Mouse (Mus musculus) gastrocnemius, postnatal 25 days (tissue): Measurements from ENCODE around the gene Ppp5c. TPM values are rescaled to one million over a fixed set of nuclear protein-coding genes. Genes with fewer than 3 reads are reported as not detected.

Source experiments
- DNase-seq: peaks from one replicate; pipeline ENCODE4 v3.0.0; 2022
- total RNA-seq, 2 experiments: library from RNA; stranded (reverse); gene quantifications; 1 replicate in 1 of 2; 2 replicates in 1 of 2; pipeline ENCODE4 v1.2.3; 2021

The Ppp5c gene
- total RNA-seq, 2 experiments from 2014 or later: 59.8 to 68.1 TPM

- no peak for DNase-seq
Measured at GRCm38 (mm10) chr7:17054325-17054989, 26.7 kb upstream of the Ppp5c start.

- peak; percentile 41 for DNase-seq
Measured at GRCm38 (mm10) chr7:17050933-17051594, 23.3 kb upstream of the Ppp5c start.

GRCm38 (mm10) chr7:17050491-17050890, 22.8 kb upstream of the Ppp5c start:
- no peak for DNase-seq

DNA sequence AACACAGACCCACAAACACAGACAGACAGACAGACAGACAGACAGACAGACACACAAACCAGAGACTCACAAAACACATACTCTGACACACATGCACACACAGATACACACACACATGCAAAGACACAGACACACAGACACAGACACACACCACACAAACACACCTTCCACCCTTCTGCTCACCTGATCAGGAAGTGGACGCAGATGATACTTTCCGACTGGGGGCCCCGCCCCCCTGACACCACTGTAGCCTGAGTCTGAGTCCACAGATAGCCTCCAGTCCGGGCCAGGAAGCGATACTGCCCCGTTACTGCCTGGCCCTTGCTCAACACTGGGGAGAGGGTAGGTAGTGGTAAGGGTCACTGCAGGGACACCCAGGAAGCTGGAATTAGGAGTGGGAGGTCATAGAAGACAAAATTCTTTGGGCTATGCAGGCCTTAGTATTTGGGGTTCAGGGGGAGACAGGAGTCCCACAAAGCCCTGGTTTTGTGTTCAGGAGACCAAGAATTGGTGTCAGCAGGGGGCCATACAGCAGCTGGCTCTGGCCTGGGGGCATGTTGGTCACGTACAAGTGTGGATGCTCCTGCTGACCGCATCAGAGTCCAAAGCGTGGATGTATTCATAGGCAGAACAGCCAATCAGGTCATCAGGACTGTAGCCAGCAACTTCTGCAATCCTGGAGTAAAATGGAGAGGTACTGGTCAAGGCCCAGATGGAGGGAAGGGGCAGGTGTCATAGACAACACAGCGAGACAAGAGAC, 20.9 kb upstream of the Ppp5c start:
- DNase-seq: no peak

DNA sequence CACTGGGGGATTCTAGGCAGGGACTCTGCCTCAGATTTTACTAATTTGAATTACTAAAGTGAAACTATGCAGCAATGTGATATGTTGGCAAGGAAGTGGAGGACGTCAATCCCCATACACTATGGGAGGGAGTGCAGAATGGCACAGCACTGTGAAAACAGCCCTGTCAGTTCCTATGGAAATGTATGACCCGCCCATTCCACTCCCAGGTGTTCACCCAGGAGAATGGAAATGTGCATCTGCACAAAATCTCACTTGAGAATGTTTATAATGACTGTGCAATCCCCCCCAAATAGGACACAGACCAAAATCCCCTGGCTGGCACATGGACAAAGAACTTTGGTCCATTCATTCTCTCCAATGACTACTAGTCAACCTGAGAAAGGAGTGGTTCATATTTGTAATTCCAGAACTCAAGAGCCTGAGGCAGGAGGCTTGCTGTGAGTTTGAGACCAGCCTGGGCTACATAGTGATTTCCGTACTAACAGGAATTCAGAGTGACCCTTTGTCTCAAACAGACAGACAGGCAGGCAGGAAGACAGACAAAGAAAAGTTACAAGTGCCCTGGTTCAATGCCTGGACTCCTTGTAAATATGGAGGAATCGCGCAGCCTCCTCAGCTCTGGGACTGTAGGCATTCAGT, 19.4 kb upstream of the Ppp5c start:
- no peak for DNase-seq

- DNase-seq: no peak
Measured at GRCm38 (mm10) chr7:17045743-17046142, 18.0 kb upstream of the Ppp5c start.

DNA sequence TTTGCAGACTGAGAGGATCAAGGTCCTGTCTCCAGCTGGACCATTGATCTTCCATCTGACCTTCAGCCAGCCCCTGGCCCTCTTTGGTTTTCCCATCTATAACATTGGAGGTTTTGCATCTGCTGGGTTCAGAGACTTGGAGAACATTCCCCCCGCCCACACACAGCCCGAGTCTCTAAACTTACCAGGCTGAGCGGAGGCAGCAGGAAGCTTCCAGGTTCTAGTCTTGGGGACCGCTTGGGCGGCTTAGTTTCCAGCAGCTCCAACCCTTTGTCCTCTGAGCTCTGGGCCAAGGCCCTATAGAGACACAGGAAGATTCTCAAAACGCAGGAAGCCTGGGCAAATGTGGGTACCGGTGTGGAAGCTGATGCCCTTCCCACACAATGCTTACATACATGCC, 11.6 kb upstream of the Ppp5c start:
- no peak for DNase-seq

- no peak for DNase-seq
Measured at GRCm38 (mm10) chr7:17038018-17038695, 10.4 kb upstream of the Ppp5c start.

DNA sequence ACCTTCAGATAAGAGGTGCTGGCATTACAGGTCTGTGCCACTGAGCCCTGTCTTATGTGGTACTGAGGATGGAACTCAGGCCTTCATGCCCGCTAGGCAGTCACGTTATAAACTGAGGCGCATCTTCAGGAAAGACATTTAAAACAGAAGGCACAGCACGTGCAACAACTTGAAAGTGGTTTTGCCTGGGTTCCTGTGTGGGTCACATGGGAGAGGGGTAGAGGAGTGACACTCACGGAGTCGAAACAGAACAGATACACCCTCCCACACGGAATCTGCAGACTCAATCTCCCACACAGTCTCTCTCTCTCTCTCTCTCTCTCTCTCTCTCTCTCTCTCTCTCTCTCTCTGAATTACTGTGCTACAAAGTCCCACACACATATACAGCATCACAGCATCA, 2.5 kb upstream of the Ppp5c start:
- DNase-seq: no peak

DNA sequence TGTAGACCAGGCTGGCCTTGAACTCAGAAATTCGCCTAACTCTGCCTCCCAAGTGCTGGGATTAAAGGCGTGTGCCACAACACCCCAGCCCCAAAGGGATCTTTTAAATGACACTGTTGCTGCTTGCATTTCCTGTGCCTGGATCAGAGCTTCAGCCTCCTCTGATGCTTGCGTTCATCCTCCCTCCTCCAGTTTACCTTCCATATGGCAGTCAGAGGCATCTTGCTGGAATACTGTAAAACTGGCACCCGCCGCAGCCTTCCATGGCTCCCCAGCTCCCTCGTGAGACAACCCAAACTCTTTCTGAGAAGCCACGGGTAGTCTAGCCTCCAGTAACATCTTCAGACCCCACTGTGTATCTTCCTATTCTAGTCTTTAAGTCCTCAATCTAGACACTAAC, 1.2 kb upstream of the Ppp5c start:
- DNase-seq: no peak

DNA sequence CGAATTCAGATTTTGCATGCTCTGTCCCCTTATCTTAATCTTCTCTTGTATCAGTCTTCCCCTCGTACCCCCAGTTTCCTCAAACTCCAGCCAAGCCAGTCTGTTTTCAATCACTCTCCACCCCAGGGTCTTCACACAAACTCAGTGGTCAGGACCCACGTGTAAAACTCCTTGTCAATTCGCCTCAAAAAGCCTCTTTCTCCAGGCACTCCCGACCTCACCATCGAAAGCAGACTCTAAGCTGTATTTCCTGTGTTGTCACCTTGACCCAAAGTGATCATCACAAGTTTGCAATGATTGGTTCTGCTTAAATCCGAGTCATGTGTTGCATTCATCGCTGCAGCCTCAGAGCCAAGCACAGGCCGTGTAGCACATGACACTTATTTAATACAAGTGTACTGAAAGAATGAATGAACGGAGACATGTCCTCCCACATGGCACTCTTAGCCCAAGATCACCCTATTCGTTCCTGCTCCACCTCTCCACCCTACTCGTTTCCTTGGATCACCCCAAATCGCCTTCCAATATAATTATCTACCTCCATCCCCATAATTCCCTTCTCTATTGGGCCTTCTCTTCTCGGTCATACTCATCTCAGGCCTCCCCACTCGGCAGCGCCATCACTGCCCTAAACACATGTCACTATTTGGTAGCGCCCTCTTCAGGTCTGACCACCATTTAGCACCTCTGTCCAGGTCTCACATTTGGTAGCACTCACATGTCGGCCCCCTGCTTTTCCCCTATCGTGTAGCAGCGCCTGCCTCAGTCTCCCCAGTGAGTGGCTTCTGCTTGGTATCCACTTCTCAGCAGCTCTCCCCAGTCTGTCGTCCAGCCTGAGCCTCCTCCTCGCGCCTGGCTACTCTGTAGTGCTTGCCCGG, 775 bp downstream of the Ppp5c start:
- no peak for DNase-seq

- DNase-seq: no peak
Measured at GRCm38 (mm10) chr7:17025896-17026622, 1.7 kb downstream of the Ppp5c start.

GRCm38 (mm10) chr7:17025505-17025894, 2.2 kb downstream of the Ppp5c start:
- no peak for DNase-seq

DNA sequence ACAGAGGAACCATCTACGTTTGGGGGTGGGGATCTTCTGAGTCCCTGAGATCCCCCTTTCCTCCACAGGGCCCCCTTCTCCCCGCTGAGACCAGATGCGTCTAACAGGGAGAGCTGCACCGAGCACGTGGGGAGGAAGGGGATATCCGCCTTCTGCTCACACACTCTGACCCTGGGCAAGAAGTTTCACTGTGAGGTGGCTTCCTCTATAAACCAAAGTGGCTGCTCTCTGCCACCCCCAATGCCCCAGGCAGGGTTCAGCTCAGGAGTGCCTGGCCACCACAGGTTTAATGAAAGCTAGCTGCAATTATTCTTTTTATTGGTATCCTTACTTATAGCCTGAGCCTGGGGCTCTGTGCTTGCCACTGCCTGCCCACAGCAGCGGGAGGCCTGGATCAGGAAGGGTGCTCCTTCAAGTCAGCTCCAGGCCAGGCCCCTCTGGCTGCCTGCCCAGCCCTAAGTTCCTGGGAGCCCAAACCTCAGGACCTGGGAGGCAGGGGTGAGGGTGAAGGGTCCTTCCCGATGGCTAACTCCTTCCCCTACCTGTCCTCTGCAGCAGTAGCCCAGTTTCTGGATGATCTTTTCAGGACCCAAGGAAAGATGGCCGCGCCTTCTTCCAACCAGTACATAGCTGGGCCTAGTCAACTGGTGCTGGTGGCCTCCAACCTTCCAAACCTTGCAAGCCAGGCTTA, 2.8 kb downstream of the Ppp5c start:
- DNase-seq: no peak

- no peak for DNase-seq
Measured at GRCm38 (mm10) chr7:17024141-17024540, 3.6 kb downstream of the Ppp5c start.

DNA sequence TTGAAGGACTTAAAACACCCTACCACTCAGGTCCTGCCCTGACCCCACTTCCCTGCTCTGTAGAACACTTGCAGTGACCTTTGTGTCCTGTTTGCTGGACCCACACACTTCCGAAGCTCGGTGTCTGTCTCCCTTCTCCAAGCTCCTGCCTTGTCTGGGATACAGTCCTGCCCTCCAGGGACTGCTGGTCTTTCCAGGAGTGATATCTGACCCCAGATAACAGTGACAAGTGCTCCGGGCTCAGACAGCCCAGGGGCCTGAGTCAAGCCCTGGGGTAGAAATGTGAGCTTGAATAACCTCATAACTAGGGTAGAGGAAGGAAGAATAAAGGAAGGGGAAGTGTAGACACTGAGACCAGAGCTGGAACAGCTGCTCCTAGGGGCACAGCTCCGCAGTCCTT, 4.0 kb downstream of the Ppp5c start:
- no peak for DNase-seq

GRCm38 (mm10) chr7:17022176-17022575, 5.5 kb downstream of the Ppp5c start:
- no peak for DNase-seq

- DNase-seq: no peak
Measured at GRCm38 (mm10) chr7:17019426-17020166, 8.1 kb downstream of the Ppp5c start.

DNA sequence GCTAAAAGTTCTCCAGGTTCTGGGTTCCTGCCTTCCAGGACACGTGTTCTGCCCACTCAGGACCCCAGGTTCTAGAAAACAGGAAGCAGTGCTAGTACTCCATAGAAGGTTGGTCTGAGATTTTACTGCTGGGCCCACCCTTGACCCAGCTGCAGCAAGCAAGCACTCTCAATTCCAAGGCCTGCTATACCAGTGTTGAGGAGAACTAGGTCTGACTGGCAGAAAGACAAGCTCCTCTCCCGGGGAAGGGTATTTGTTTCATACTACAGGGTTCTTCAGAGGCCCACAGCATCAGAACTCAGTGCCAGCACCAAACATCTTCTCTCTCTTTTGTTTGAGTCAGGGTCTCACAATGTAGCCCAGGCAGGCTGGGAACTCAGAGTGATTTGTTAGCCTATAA, 9.8 kb downstream of the Ppp5c start:
- no peak for DNase-seq
